ENCODE assay signal across 8 mouse cellular contexts in the genomic region with DNA sequence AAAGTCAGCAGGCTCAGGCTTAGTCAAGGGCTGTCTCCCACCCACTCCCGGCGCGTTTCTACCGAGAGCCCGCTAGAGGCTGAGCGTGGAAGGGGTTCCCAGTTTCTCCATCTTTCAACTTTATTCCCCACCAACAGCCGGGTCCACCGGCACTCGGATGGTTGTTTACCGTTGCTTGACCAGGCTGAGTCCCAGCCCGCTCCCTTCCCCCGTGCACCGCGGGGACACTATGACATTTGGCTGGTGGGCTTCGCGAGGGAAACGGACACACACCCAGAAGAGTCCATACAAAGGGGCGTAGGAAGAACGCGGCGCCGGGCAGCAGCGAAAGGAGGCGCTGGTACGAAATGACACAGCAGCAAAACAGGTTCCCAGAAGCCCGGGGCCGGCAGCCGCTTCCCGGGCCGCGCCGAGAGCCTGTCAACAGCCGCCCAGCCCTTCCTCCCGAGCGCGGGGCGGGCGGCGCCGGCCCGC. TPM values are rescaled to one million over a fixed set of nuclear protein-coding genes. Genes with fewer than 3 reads are reported as not detected.
DNase-seq lines count a peak whose midpoint lies in the region; ATAC-seq and TF ChIP-seq lines count a peak whose summit lies in the region.

No protein-coding gene starts in this region.

- under 1% methylated on average over 35 of the region's 41 CpGs for WGBS in embryonic facial prominence, embryonic 13.5 days
- WGBS in heart, embryonic 16.5 days: 0% methylated on average over 33 of the region's 41 CpGs

- peak overlapping the region; percentile 78 for H3K27ac ChIP-seq in embryonic facial prominence, embryonic 13.5 days
- H3K27ac ChIP-seq in heart, embryonic 16.5 days (ENCODE audit: low read length): peak overlapping the region; percentile 66

- no peaks in the 10 kb centered on the region for H3K27me3 ChIP-seq in E14TG2a.4 (ENCODE audit: insufficient read depth, low read length)
- H3K27me3 ChIP-seq in embryonic facial prominence, embryonic 13.5 days: no peaks in the 10 kb centered on the region
- no peaks in the 10 kb centered on the region for H3K27me3 ChIP-seq in heart, embryonic 16.5 days (ENCODE audit: control insufficient read depth, insufficient read depth, low read length)

- H3K4me1 ChIP-seq in E14TG2a.4 (replicated peaks; ENCODE audit: low read depth, low read length): peaks cover 33% of the 10 kb centered on the region
- peaks cover 18% of the 10 kb centered on the region for H3K4me1 ChIP-seq in embryonic facial prominence, embryonic 13.5 days
- peaks cover 17% of the 10 kb centered on the region for H3K4me1 ChIP-seq in heart, embryonic 16.5 days (ENCODE audit: control insufficient read depth, insufficient read depth, low read length)

- DNase-seq in adrenal gland, postnatal 25 days: peak; percentile 19
- DNase-seq in layer of hippocampus, postnatal 14 days (ENCODE audit: low spot score in 2 of 2): peak; percentile 29 to 43
- peak; percentile 34 for DNase-seq in lung, postnatal 36 days
- peak; percentile 55 to 59 for DNase-seq in right cerebral cortex, adult 2 months (ENCODE audit: low spot score in 2 of 2)
- DNase-seq in urinary bladder, postnatal 25 days (ENCODE audit: low spot score): peak; percentile 26

- H3K36me3 ChIP-seq in E14TG2a.4 (ENCODE audit: insufficient read depth, low read length): no peaks in the 10 kb centered on the region
- no peaks in the 10 kb centered on the region for H3K36me3 ChIP-seq in embryonic facial prominence, embryonic 13.5 days
- H3K36me3 ChIP-seq in heart, embryonic 16.5 days (ENCODE audit: control insufficient read depth, insufficient read depth): no peaks in the 10 kb centered on the region

- peak overlapping the region; percentile 90 for H3K4me3 ChIP-seq in E14TG2a.4 (replicated peaks; ENCODE audit: low read length)
- H3K4me3 ChIP-seq in embryonic facial prominence, embryonic 13.5 days: peak overlapping the region; percentile 83
- peak overlapping the region; percentile 96 for H3K4me3 ChIP-seq in heart, embryonic 16.5 days (ENCODE audit: low read length)

- TF ChIP-seq CTCF in E14TG2a.4 (conservative IDR thresholded peaks at IDR 0.05; ENCODE audit: low read length): no peak

- H3K9ac ChIP-seq in embryonic facial prominence, embryonic 13.5 days: peak overlapping the region; percentile 71
- peak overlapping the region; percentile 91 for H3K9ac ChIP-seq in heart, embryonic 16.5 days (ENCODE audit: low read length)

- H3K9me3 ChIP-seq in E14TG2a.4 (ENCODE audit: low read length): no peaks in the 10 kb centered on the region
- no peaks in the 10 kb centered on the region for H3K9me3 ChIP-seq in embryonic facial prominence, embryonic 13.5 days
- H3K9me3 ChIP-seq in heart, embryonic 16.5 days (replicated peaks; ENCODE audit: control insufficient read depth, low read length): no peaks in the 10 kb centered on the region

- peak overlapping the region; percentile 94 for H3K4me2 ChIP-seq in embryonic facial prominence, embryonic 13.5 days
- H3K4me2 ChIP-seq in heart, embryonic 16.5 days (ENCODE audit: low read depth, low read length): peak overlapping the region; percentile 85

- ATAC-seq in embryonic facial prominence, embryonic 13.5 days (ENCODE audit: insufficient number of reproducible peaks, insufficient read depth, low FRiP score, low TSS enrichment, low read depth): no peak
- ATAC-seq in heart, embryonic 16.5 days (replicated peaks; ENCODE audit: extremely low read depth, insufficient read depth, low FRiP score): peak; percentile 4; the same call in 1 of the 2 replicates

RNA-seq across cellular contexts. Expression of gene Lin54, which starts 0.6 kb away (rescaled TPM):
- 14.5 and 15.7 TPM in 2 replicates for total RNA-seq in adrenal gland, postnatal 25 days (2021)
- 11.0 and 11.5 TPM in 2 replicates for polyA plus RNA-seq in embryonic facial prominence, embryonic 13.5 days (2015; fragmentation: Nextera tagmentation; extraction: Ambion mirVana)
- polyA plus RNA-seq in heart, embryonic 16.5 days (2015; fragmentation: Nextera tagmentation; extraction: Ambion mirVana): 9.9 and 10.8 TPM in 2 replicates
- total RNA-seq in layer of hippocampus, postnatal 14 days (2021): 10 to 100 TPM; 14.0 to 17.9 TPM

RNA-seq across cellular contexts. Expression of gene Cops4, which starts 18.2 kb away (rescaled TPM):
- total RNA-seq in adrenal gland, postnatal 25 days (2021): 71.8 and 73.4 TPM in 2 replicates
- polyA plus RNA-seq in embryonic facial prominence, embryonic 13.5 days (2015; fragmentation: Nextera tagmentation; extraction: Ambion mirVana): 210 TPM in 2 replicates
- polyA plus RNA-seq in heart, embryonic 16.5 days (2015; fragmentation: Nextera tagmentation; extraction: Ambion mirVana): 137 and 151 TPM in 2 replicates
- 10 to 100 TPM; 75.5 to 77.9 TPM for total RNA-seq in layer of hippocampus, postnatal 14 days (2021)
